Mouse (Mus musculus) lung, postnatal 10 days (tissue): Measurements from ENCODE around the gene Ppp2r5a.

Source experiments
- DNase-seq: peaks from one replicate; pipeline ENCODE4 v3.0.0; 2021

Gene Ppp2r5a

GRCm38 (mm10) chr1:191375644-191375998 is 27.5 kb downstream of the Ppp2r5a start:
- no peak for DNase-seq

- DNase-seq, result no peak
Observed at GRCm38 (mm10) chr1:191374993-191375643, 28.0 kb downstream of the Ppp2r5a start.

DNA sequence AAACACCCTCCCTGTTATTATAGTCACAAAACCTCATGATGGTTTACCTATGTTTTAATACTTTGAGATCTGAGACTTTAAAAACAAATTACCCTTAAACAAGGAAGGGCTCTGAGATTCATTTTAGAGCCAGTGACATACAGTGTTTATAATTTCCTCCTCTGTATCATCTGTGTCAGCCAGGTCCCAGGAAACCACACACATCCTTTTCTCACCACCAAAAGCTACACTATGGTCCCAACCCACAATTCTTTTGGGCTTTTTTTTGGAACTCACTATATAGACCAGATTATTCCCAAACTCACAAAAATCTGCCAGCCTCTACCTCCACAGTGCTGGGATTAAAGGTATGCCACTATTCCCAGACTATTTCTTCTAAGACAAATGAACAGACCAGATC is 33.9 kb downstream of the Ppp2r5a start:
- DNase-seq, result no peak

- no peak for DNase-seq
Observed at GRCm38 (mm10) chr1:191368193-191368592, 34.9 kb downstream of the Ppp2r5a start.

- peak; percentile 47 for DNase-seq
Observed at GRCm38 (mm10) chr1:191364477-191364876, 38.6 kb downstream of the Ppp2r5a start.

- DNase-seq, result no peak
Observed at GRCm38 (mm10) chr1:191362412-191362811, 40.7 kb downstream of the Ppp2r5a start.

DNA sequence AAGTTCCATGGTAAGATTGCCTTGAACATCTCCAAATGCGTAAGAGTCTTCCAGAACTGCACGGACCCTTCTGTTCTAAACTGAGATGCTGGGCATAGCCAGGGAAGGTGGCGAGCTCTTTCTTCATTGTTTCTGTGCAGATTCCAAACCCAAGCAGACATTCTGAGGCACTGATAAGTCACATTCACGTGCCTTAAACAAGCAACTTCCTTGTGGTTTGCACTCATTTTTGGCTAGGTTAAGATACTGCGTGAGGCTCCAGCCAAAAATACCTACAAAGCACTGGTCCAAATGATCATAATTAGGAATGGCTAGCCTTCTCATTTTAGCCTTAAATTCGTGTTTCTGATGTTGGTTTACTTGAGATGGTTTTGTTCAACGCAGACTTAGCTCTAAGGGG is 43.6 kb downstream of the Ppp2r5a start:
- DNase-seq, result no peak

DNA sequence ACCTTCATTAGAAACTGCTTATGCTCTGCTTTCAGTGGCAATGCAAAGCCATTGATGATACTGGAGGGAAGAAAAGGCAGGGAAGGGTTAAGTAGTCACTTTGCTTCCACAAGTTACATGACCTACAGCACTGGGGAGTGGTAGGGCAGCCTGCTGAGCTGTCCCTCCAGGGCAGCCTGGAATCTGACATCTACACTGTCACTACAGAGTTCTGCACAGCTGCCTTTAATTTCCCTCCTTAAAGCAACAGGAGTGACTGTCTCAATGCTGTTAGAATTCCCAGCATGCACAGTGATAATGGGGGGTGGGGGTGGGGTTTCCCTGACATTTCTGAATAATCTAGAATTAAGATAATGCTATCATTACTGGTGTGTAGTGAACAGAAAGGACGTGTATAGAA is 46.1 kb downstream of the Ppp2r5a start:
- DNase-seq, result no peak

DNA sequence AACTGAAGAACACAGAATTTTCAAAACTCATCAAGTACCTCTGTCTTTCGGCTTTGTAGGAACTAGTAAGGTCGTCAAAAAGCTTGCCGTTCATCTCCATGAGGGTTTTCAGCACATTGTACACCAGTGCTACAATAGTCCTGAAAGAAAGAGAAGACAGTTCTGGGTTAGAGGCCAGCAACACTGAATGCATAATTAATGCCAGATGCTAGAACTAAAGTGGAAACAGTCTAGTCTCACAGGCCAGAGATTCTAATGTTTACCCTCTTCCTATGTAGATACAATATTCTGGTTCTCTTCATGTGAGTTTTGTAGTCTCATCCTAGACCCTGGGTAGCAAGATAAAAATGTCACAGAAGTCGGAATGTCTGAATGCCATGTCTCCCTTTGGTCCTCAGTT is 49.2 kb downstream of the Ppp2r5a start:
- no peak for DNase-seq

GRCm38 (mm10) chr1:191352786-191353488 is 50.1 kb downstream of the Ppp2r5a start:
- DNase-seq, result peak; percentile 81

GRCm38 (mm10) chr1:191350355-191350754 is 52.7 kb downstream of the Ppp2r5a start:
- DNase-seq, result no peak

- DNase-seq, result peak; percentile 16
Observed at GRCm38 (mm10) chr1:191349486-191350037, 53.5 kb downstream of the Ppp2r5a start.

DNA sequence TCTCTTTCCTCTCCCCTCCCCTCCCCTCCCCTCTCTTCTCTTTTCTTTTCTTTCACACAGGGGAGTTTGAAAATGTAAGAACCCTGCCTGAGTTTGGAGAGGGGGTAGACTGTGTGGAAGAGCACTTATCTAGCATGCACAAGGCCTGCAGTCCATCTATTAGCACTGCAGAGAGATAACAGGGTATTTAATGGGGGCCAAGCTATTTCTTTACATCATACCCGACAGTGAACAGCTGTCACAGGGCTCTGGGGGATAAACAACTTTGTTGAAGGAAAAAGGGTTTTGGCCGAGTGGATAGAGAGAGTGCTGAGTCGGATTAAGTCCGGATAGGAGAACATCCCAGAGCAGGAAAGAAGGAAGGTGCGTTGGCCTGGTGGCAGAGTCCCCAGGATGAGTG is 54.1 kb downstream of the Ppp2r5a start:
- DNase-seq, result peak; percentile 21

- DNase-seq, result no peak
Observed at GRCm38 (mm10) chr1:191348592-191348991, 54.5 kb downstream of the Ppp2r5a start.

DNA sequence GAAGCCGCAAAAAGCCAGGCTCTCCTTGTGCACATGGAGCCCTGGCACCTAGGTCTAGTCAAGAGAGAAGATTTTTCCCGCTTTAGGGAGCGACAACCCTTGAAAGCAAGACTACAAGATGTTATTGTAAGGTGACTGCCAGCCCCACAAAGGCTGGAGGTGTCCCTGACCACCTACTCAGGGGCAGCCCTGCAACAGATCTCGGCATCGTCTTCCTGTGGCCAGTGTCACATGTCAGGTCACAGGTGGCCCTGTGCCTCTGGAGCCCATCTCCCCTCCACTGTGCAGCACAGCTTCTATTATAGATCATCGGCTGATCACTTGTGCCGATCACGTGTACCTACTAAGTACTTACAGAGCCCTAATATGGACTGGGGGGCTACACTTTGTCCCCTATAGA is 55.5 kb downstream of the Ppp2r5a start:
- DNase-seq, result no peak

DNA sequence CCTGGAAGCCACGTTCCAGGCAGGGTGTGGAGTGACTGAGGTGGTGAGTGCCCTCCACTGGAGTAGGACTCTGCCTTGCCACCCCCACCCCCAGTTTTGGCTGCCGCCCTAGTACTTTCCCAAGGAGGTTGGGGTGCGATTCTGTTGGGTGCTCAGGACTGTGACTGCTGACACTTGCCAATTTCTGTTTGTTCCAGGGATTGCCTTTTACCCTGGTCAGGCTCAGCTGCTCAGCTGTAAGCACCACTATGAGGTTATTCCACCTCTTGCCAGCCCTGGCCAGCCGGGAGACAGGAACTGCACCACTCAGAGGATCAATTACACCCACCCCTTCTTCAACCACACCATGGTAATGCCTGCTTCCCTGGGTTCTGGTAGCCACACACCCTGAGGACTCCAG is 62.5 kb downstream of the Ppp2r5a start:
- no peak for DNase-seq

GRCm38 (mm10) chr1:191339876-191340275 is 63.2 kb downstream of the Ppp2r5a start:
- DNase-seq, result no peak

- DNase-seq, result no peak
Observed at GRCm38 (mm10) chr1:191334500-191334899, 68.6 kb downstream of the Ppp2r5a start.

DNA sequence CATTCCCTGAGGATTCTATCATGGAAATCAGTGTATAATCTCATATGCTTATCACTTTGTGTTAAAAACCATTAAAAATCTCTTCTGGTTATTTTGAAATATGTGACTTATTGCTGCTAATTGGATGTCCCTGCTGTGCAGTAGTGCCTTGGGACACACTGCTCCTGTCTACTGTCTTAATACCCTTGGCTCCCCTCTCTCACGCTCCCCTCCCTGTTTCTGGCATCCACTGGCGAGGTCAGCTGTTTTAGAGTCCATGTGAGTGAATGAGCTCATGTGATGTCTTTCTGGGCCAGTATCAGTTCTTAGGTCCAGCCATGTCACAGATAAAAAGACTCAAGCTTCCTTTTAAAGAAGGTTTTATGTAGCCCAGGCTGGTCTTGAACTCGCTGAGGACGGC is 72.7 kb downstream of the Ppp2r5a start:
- peak; percentile 61 for DNase-seq

DNA sequence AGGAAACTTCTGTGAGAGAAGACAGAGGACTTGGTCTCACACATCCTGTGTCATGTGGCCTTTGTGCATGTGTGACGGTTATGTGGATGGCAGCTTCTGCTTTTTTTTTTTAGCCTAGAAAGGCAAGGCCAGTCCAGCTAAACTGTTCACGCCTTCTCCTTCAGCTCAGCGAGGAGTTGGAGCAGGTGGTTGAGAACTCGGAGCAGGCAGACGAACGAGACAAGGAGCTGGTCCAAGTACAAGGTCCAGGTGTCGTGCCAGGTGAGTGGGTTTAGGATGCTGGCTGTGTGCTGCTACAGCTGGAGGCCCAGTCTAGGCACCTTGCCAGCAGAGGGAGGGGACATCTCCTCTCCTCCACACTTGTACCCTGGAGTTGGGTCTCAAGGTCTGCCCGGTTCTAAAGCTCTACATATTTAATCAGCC is 75.0 kb downstream of the Ppp2r5a start:
- DNase-seq, result no peak

- no peak for DNase-seq
Observed at GRCm38 (mm10) chr1:191327258-191327657, 75.8 kb downstream of the Ppp2r5a start.

DNA sequence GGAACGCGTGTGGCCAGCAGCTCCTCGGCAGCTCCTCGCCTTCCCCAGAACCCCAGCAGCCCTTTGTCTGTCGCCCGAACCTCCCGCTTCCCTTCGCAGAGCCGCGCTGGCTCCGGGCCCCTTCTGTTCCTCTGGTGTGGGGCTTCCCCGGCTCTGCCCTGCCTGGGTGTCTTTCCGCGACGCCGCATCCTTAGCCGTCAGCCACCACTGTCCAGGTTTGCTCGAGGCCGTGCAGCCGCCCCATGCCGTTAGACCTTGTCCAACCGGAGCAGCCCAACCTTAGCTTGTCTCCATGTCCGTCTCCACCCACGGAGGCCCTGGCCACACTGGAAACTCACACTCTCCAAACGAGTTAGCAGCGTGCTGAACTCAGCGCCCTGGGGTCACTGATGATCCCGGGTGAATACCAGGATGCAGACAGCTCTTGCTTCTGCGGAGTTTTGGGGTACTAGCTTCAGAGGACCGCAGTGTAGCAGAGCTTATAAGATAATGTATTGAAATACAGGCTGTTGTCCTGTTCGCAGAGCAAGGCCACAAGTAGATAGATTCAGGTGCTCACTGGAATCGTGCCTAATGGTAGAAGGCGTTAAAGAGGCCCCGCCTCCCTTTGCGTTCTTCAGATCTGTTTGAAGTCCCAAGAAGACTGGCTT is 76.7 kb downstream of the Ppp2r5a start:
- peak; percentile 59 for DNase-seq

DNA sequence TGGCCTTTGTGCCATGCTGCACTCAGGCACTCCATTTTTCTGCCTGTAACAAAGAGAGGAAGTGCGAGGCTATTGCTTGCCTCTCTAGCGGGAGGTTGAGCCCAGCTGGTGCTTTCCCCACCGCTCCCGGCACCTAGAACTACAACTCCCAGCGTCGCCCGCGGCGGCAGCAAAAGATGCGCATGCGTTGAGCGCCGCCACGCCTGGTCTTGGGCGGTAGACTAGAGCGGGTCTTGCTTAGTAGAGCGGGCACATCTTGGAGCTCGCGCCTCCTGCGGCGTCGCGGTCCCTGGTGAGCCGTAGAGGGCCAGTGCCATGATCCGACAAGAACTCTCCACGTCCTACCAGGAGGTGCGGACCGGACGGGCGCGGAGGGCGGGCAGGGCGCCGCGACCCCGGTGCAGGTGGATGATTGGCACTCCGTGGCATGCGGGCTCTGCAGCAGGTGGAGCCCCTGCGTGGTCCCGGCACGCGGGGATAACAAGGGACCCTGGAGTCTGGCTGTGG is 77.3 kb downstream of the Ppp2r5a start, which contains the start of gene Tmem206:
Gene Tmem206, plus strand, starts transcription at position 187 of the 507 bp plus-strand sequence.
- DNase-seq, result peak; percentile 97
